Mouse (Mus musculus) lung, embryonic 15.5 days (tissue): ENCODE results near the gene Tmem234. TPM values are rescaled to one million over a fixed set of nuclear protein-coding genes. Genes with fewer than 3 reads are reported as not detected.

Source experiments
- ATAC-seq: fragments of 200-750 bp; cut with Nextera tagmentation; 2 replicates; pipeline ENCODE4 v1.8.0; 2017; ENCODE audit warnings: moderate number of reproducible peaks, borderline replicate concordance; ENCODE audit not compliant: low FRiP score, low TSS enrichment; ENCODE audit errors: extremely low read depth
- H3K27ac ChIP-seq: fragments of 300-500 bp; sonication (generic); 2 replicates; pipeline ENCODE4 v1.5.1; 2015; ENCODE audit warnings: moderate library complexity, mild to moderate bottlenecking, inconsistent platforms
- H3K27me3 ChIP-seq: fragments of 300-500 bp; sonication (generic); 2 replicates; pipeline ENCODE4 v1.6.1; 2015; ENCODE audit warnings: inconsistent platforms
- H3K36me3 ChIP-seq: fragments of 300-500 bp; sonication (generic); 2 replicates; pipeline ENCODE4 v1.6.1; 2015; ENCODE audit warnings: inconsistent platforms
- H3K4me1 ChIP-seq: fragments of 300-500 bp; sonication (generic); 2 replicates; pipeline ENCODE4 v1.6.1; 2015; ENCODE audit warnings: inconsistent platforms
- H3K4me2 ChIP-seq: fragments of 300-500 bp; sonication (generic); 2 replicates; pipeline ENCODE4 v1.6.1; 2015; ENCODE audit warnings: inconsistent platforms, mild to moderate bottlenecking, moderate library complexity
- H3K4me3 ChIP-seq: fragments of 300-500 bp; sonication (generic); 2 replicates; pipeline ENCODE4 v1.5.1; 2015; ENCODE audit warnings: mild to moderate bottlenecking, inconsistent platforms
- H3K9ac ChIP-seq: fragments of 300-500 bp; sonication (generic); 2 replicates; pipeline ENCODE4 v1.6.1; 2015; ENCODE audit warnings: inconsistent platforms
- H3K9me3 ChIP-seq: fragments of 300-500 bp; sonication (generic); 2 replicates; pipeline ENCODE4 v1.6.1; 2016; ENCODE audit warnings: inconsistent platforms
- WGBS: fragments of 180-500 bp; shearing (Covaris S2); methylation state at CpG from one replicate; pipeline ENCODE4 v1.1.7; 2015; 5-methylcytosine and 5-hydroxymethylcytosine counted together
- microRNA-seq: library from miRNA; unstranded; fragments of <30 nt; microRNA quantifications from one replicate; pipeline ENCODE4, GENCODE M21; 2016
- polyA plus RNA-seq: library from polyadenylated mRNA; unstranded; fragments of >200 nt; fragmentation: Nextera tagmentation; extraction: Ambion mirVana; gene quantifications from 2 replicates; pipeline ENCODE4 v1.2.1, GENCODE M21; 2015

Tmem234 gene
- polyA plus RNA-seq, 1 experiment from 2014 or later = 191 TPM

DNA sequence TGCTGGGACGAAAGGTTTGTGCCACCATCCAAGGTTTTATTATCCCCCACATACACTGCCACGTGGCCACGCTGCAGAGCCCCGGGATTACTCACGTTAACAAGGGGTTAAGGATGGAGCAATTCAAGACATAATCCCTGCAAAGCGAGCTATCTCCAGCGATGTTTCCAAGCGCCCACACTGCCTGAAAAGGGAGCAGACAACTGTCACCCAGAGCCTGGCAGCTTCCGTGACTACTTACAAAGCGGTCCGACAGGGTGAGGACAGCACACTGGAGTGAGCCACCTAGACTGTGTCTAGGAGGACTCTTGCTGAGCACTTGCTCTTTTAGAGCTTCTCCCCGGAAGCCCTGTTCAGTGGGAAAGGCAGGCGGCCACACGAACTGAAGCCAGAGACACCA, 54.3 kb downstream of the Tmem234 start:
- H3K27me3 ChIP-seq = no peaks in the 10 kb centered on the region
- no peaks in the 10 kb centered on the region for H3K9me3 ChIP-seq
- 93% methylated on average over 14 of the region's 14 CpGs for WGBS
- peaks cover 94% of the 10 kb centered on the region for H3K36me3 ChIP-seq
- no peak overlapping the region for H3K4me2 ChIP-seq
- H3K4me1 ChIP-seq = no peaks in the 10 kb centered on the region
- no peak overlapping the region for H3K4me3 ChIP-seq
- no peak overlapping the region for H3K9ac ChIP-seq
- no peak for ATAC-seq
- H3K27ac ChIP-seq = no peak overlapping the region

- no peaks in the 10 kb centered on the region for H3K27me3 ChIP-seq
- peaks cover 54% of the 10 kb centered on the region for H3K36me3 ChIP-seq
- H3K27ac ChIP-seq = no peak overlapping the region
- 85% methylated on average over 3 of the region's 3 CpGs for WGBS
- no peaks in the 10 kb centered on the region for H3K9me3 ChIP-seq
- no peak overlapping the region for H3K4me2 ChIP-seq
- no peak overlapping the region for H3K9ac ChIP-seq
- no peak for ATAC-seq
- no peak overlapping the region for H3K4me3 ChIP-seq
- H3K4me1 ChIP-seq = no peaks in the 10 kb centered on the region
Observed at GRCm38 (mm10) chr4:129661584-129661983, 61.1 kb downstream of the Tmem234 start.

DNA sequence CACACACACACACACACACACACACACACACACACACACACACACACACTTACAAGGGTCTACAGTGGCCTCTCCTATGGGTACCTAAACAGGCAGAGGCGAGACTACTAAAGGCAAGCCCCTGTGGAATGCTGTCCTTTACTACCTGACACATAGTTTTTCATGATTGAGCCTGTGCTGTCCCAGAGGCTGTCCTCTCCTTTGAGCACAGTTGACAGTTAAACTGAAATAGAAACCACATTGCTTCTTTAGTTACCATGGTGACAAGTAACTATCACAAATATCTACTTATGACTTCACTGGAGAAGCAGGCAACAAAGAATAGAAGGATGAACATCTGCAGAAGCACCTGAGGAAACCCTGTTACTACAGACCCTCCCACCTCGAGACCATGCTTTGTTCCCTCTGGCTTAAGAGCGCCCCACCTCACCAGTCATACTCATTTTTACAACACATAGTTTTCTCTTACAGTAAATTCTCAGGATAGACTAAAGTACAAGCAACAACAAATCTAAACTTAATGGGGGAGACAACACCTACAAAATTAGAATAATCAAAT, 61.9 kb downstream of the Tmem234 start:
- WGBS = 71% methylated on average over 3 of the region's 3 CpGs
- Histone ChIP-seq H3K4me3 (no peak overlapping the region), H3K4me1 (no peaks in the 10 kb centered on the region), H3K36me3 (peaks cover 50% of the 10 kb centered on the region), H3K27ac (no peak overlapping the region), H3K9ac (no peak overlapping the region), H3K27me3 (no peaks in the 10 kb centered on the region), H3K9me3 (no peaks in the 10 kb centered on the region), H3K4me2 (no peak overlapping the region)
- no peak for ATAC-seq

DNA sequence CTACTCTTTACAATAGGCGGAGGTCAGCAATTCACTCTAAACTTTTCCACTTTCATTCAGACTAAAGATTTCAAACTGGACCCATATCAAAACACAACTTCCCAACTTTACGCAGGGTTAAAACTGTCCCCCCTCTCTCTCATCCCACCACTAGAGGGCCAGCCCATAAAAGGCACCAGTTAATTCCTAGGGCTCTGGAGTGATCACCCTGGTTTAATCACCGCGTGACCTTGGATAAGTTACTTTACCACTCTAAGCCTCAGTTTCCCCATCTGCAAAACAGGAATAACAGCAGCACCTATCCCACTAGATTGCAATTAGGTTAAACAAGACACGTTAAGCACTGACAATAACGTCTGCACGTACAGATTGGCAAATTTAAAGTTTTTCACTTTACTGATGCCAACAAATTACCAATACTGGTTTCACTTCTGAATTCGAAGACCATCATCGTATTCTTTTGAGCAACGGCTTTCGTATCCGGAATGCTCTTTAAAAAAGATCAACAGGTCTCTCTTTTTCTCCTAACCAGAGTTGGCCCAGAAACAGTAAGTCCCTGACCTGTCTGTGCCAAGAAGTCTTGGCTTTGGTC, 71.1 kb downstream of the Tmem234 start:
- H3K4me1 ChIP-seq = peaks cover 16% of the 10 kb centered on the region
- ATAC-seq = peak; percentile 59; the same call in 1 of the 2 replicates
- WGBS = 6% methylated on average over 12 of the region's 12 CpGs
- peak overlapping the region; percentile 96 for H3K9ac ChIP-seq
- H3K4me2 ChIP-seq = peak overlapping the region; percentile 76
- peaks cover 12% of the 10 kb centered on the region for H3K36me3 ChIP-seq
- H3K9me3 ChIP-seq = no peaks in the 10 kb centered on the region
- H3K27ac ChIP-seq = peak overlapping the region; percentile 95
- H3K27me3 ChIP-seq = no peaks in the 10 kb centered on the region
- H3K4me3 ChIP-seq = peak overlapping the region; percentile 75

DNA sequence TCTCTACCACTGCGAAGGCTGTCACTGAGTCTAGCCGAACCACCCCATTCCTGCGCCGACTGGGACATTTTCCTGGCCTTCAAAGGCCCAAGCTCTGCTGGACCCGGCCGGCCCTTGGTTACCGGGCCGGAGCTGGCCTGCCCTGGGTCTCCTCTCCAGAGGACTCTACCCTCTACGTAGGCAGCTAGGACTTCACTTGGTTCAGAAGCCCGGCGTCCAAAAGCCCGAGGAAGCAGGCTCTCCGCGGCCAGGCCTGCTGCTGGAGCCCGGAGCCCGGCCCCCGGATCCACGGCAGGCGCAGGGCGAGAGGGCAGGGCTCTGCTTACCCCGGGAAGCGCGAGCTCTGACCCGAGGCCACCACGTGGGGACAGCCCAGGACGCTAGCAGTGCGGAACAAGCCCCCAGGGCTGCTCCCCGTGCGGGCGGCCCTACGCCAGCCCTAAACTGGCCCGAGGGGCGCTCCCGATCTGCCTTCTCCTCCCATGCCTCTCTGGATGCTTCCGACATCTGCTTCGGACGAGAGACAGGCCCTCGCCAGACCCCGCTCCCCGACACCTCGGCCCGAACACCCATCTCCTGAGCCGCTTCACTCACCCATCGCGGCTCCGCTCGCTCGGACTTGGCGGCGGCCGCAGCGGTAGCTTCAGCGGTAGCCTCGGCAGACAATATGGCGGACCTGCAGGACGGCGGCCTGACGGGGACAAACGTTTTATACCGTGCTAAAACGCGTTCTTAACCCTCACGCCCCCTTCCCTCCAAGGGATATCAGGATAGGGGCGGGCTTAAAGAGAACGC, 71.8 kb downstream of the Tmem234 start, which contains the start of gene Kpna6:
Gene Kpna6 (minus strand): TSS at position 685 of the 795 bp plus-strand sequence.
- Histone ChIP-seq H3K4me2 (peak within 1 kb of the TSS; percentile 76), H3K27ac (peak within 1 kb of the TSS; percentile 95), H3K4me3 (peak within 1 kb of the TSS; percentile 75), H3K4me1 (peaks cover 16% of the 10 kb centered on the region), H3K9ac (peak within 1 kb of the TSS; percentile 96), H3K9me3 (no peaks in the 10 kb centered on the region), H3K27me3 (no peaks in the 10 kb centered on the region), H3K36me3 (peaks cover 10% of the 10 kb centered on the region)
- WGBS = under 1% methylated on average over 65 of the region's 65 CpGs
- peak; percentile 87 for ATAC-seq

DNA sequence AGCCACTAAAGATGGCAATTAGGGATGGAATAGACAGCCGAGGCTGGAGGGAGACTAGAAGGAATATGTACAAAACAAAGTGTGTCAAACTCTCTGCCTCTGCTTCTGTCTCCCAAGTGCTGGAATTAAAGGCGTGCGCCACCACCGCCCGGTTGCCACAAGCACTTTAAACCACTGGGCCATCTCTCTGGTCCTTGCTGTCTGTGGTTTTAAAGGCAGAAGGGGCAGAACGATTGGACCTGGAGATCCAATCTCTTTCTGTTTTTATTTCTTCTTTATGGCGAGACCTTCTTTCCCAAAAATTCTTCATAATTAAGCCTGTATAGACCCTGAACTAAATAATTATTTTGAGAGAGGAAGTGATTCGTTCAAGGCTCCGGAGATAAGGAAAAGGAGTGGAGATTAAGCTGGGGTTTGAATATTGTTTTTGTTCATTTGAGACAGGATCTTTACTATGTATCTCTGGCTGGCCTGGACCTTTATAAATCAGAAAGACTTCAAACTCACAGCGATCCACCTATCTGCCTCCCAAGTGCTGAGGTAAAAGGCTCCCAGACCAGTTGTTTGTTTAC, 72.5 kb downstream of the Tmem234 start:
- peak overlapping the region; percentile 96; the same call in 1 of the 2 replicates for H3K9ac ChIP-seq
- peak overlapping the region; percentile 76 for H3K4me2 ChIP-seq
- H3K27ac ChIP-seq = peak overlapping the region; percentile 95
- peak overlapping the region; percentile 75 for H3K4me3 ChIP-seq
- H3K4me1 ChIP-seq = peaks cover 16% of the 10 kb centered on the region
- no peak for ATAC-seq
- H3K36me3 ChIP-seq = peaks cover 14% of the 10 kb centered on the region
- no peaks in the 10 kb centered on the region for H3K27me3 ChIP-seq
- H3K9me3 ChIP-seq = no peaks in the 10 kb centered on the region
- WGBS = 2% methylated on average over 10 of the region's 10 CpGs

Small RNA genes lying within 50 kb of the gene (microRNA-seq; reads per million reads assigned to microRNA genes)
- gene Mir8119 = not detected

Other genes with a start within 250 kb of the Tmem234 start
- 19.3 and 21.6 TPM in 2 replicates for gene Zbtb8a, start 222.6 kb upstream of the Tmem234 start, polyA plus RNA-seq
- gene Zbtb8b, start 159.8 kb upstream of the Tmem234 start, polyA plus RNA-seq = 2.2 and 3.1 TPM in 2 replicates
- gene Bsdc1, start 139.1 kb upstream of the Tmem234 start, polyA plus RNA-seq = 23.1 and 24.2 TPM in 2 replicates
- not detected in 2 replicates for gene Tssk3, start 109.6 kb upstream of the Tmem234 start, polyA plus RNA-seq
- not detected in 2 replicates for gene Fam229a, start 109.5 kb upstream of the Tmem234 start, polyA plus RNA-seq
- gene Marcksl1, start 87.1 kb upstream of the Tmem234 start, polyA plus RNA-seq = 748 and 767 TPM in 2 replicates
- 251 and 260 TPM in 2 replicates for gene Hdac1, start 58.0 kb upstream of the Tmem234 start, polyA plus RNA-seq
- 8.3 and 24.9 TPM in 2 replicates for gene Lck, start 27.0 kb upstream of the Tmem234 start, polyA plus RNA-seq
- gene Fam167b, start 22.1 kb upstream of the Tmem234 start, polyA plus RNA-seq = 3.2 and 4.2 TPM in 2 replicates
- 259 and 262 TPM in 2 replicates for gene Eif3i, start within 50 bp of the Tmem234 start, polyA plus RNA-seq
- gene Dcdc2b, start 13.6 kb downstream of the Tmem234 start, polyA plus RNA-seq = 1.5 and 2.1 TPM in 2 replicates
- gene Iqcc, start 18.4 kb downstream of the Tmem234 start, polyA plus RNA-seq = 29.8 and 30.6 TPM in 2 replicates
- 51.4 and 59.5 TPM in 2 replicates for gene Ccdc28b, start 23.3 kb downstream of the Tmem234 start, polyA plus RNA-seq
- gene Txlna, start 40.4 kb downstream of the Tmem234 start, polyA plus RNA-seq = 83.2 and 86.8 TPM in 2 replicates
- gene Kpna6, start 72.1 kb downstream of the Tmem234 start, polyA plus RNA-seq = 16.4 and 16.5 TPM in 2 replicates
- gene Tmem39b, start 96.2 kb downstream of the Tmem234 start, polyA plus RNA-seq = 12.6 and 13.6 TPM in 2 replicates
- 125 and 126 TPM in 2 replicates for gene Khdrbs1, start 141.6 kb downstream of the Tmem234 start, polyA plus RNA-seq
- gene Ptp4a2, start 210.6 kb downstream of the Tmem234 start, polyA plus RNA-seq = 353 and 378 TPM in 2 replicates